Comparison of ENCODE assay signal across 12 mouse cellular contexts in genomic region chr7:132358250-132358649, GRCm38 (mm10). TPM values are rescaled to one million over a fixed set of nuclear protein-coding genes. Genes with fewer than 3 reads are reported as not detected.
DNase-seq lines count a peak whose midpoint lies in the region; ATAC-seq lines count a peak whose summit lies in the region.
"Had no signal": no experiment of that assay in that cellular context is flagged by ENCODE, and none has a peak within 500 bp of the region (broad histone marks: within the 10 kb centered on the region; RNA-seq: fewer than 3 reads in every experiment).

No protein-coding gene starts in this region.

- H3K4me2 ChIP-seq in heart, embryonic 16.5 days (ENCODE audit: low read depth, low read length) = no peak overlapping the region
- H3K4me2 ChIP-seq in heart, embryonic 11.5 days = no peak overlapping the region
- H3K4me2 ChIP-seq in lung, embryonic 16.5 days (ENCODE audit: low read depth, low read length) = no peak overlapping the region
- H3K4me2 ChIP-seq in kidney, embryonic 15.5 days = no peak overlapping the region
- H3K4me2 ChIP-seq: forebrain, embryonic 13.5 days had no signal

- no peak overlapping the region for H3K9ac ChIP-seq in heart, embryonic 16.5 days (ENCODE audit: low read length)
- no peak overlapping the region for H3K9ac ChIP-seq in heart, embryonic 11.5 days (ENCODE audit: low read depth, low read length)
- H3K9ac ChIP-seq in lung, embryonic 16.5 days (ENCODE audit: low read length) = no peak overlapping the region
- H3K9ac ChIP-seq in kidney, embryonic 15.5 days = no peak overlapping the region
- H3K9ac ChIP-seq: forebrain, embryonic 13.5 days had no signal

- WGBS in heart, embryonic 16.5 days = 32% methylated on average over 3 of the region's 3 CpGs
- 40% methylated on average over 3 of the region's 3 CpGs for WGBS in heart, embryonic 11.5 days (ENCODE audit: insufficient replicate concordance)
- WGBS in lung, embryonic 16.5 days = 28% methylated on average over 3 of the region's 3 CpGs
- WGBS in kidney, embryonic 15.5 days = 44% methylated on average over 3 of the region's 3 CpGs
- 79% methylated on average over 3 of the region's 3 CpGs for WGBS in midbrain, embryonic 10.5 days

- ATAC-seq in heart, embryonic 16.5 days (replicated peaks; ENCODE audit: extremely low read depth, insufficient read depth, low FRiP score) = no peak
- ATAC-seq in heart, embryonic 11.5 days (replicated peaks; ENCODE audit: insufficient number of reproducible peaks, low FRiP score, low TSS enrichment) = no peak
- ATAC-seq in lung, embryonic 16.5 days (ENCODE audit: low read depth) = peak; percentile 22; the same call in 1 of the 2 replicates
- no peak for ATAC-seq in kidney, embryonic 15.5 days (replicated peaks; ENCODE audit: low FRiP score)
- ATAC-seq: activated CD4-positive, CD25-positive, alpha-beta regulatory T cell, adult 4 months; CD4-positive, CD25-positive, alpha-beta regulatory T cell, adult 4 months; forebrain, embryonic 13.5 days; hindbrain, postnatal 0 days had no signal

- no peaks in the 10 kb centered on the region; the same call in 1 of the 2 replicates for H3K9me3 ChIP-seq in heart, embryonic 16.5 days (replicated peaks; ENCODE audit: control insufficient read depth, low read length)
- no peaks in the 10 kb centered on the region for H3K9me3 ChIP-seq in heart, embryonic 11.5 days (replicated peaks; ENCODE audit: control insufficient read depth, low read length)
- no peaks in the 10 kb centered on the region for H3K9me3 ChIP-seq in lung, embryonic 16.5 days (ENCODE audit: control insufficient read depth, low read length)
- H3K9me3 ChIP-seq in kidney, embryonic 15.5 days (replicated peaks) = no peaks in the 10 kb centered on the region
- H3K9me3 ChIP-seq in midbrain, embryonic 10.5 days (replicated peaks) = no peaks in the 10 kb centered on the region
- H3K9me3 ChIP-seq: forebrain, embryonic 13.5 days had no signal

- DNase-seq in lung, adult 18-20 months = no peak
- peak; percentile 63 for DNase-seq in lung, postnatal 36 days
- DNase-seq in midbrain, embryonic 10.5 days (ENCODE audit: low spot score) = no peak
- DNase-seq: cerebellum, adult 11-12 months had no signal

- peaks cover 7% of the 10 kb centered on the region for H3K4me1 ChIP-seq in heart, embryonic 16.5 days (ENCODE audit: control insufficient read depth, insufficient read depth, low read length)
- H3K4me1 ChIP-seq in heart, embryonic 11.5 days (ENCODE audit: control insufficient read depth, insufficient read depth, low read length) = no peaks in the 10 kb centered on the region
- H3K4me1 ChIP-seq in lung, embryonic 16.5 days (replicated peaks; ENCODE audit: control insufficient read depth, insufficient read depth, low read length) = peaks cover 15% of the 10 kb centered on the region
- peaks cover 23% of the 10 kb centered on the region for H3K4me1 ChIP-seq in kidney, embryonic 15.5 days
- peaks cover 33% of the 10 kb centered on the region for H3K4me1 ChIP-seq in midbrain, embryonic 10.5 days

- no peaks in the 10 kb centered on the region for H3K36me3 ChIP-seq in heart, embryonic 16.5 days (ENCODE audit: control insufficient read depth, insufficient read depth)
- H3K36me3 ChIP-seq in heart, embryonic 11.5 days (ENCODE audit: control insufficient read depth, insufficient read depth, low read length) = no peaks in the 10 kb centered on the region
- H3K36me3 ChIP-seq in lung, embryonic 16.5 days (ENCODE audit: control insufficient read depth, insufficient read depth, low read length) = no peaks in the 10 kb centered on the region
- no peaks in the 10 kb centered on the region for H3K36me3 ChIP-seq in kidney, embryonic 15.5 days
- no peaks in the 10 kb centered on the region for H3K36me3 ChIP-seq in midbrain, embryonic 10.5 days

- H3K27ac ChIP-seq in heart, embryonic 16.5 days (ENCODE audit: low read length) = peak overlapping the region; percentile 48; the same call in 1 of the 2 replicates
- no peak overlapping the region for H3K27ac ChIP-seq in heart, embryonic 11.5 days (ENCODE audit: low read depth, low read length)
- no peak overlapping the region for H3K27ac ChIP-seq in lung, embryonic 16.5 days (ENCODE audit: low read length)
- H3K27ac ChIP-seq in kidney, embryonic 15.5 days = peak overlapping the region; percentile 37; the same call in 1 of the 2 replicates
- no peak overlapping the region for H3K27ac ChIP-seq in midbrain, embryonic 10.5 days (replicated peaks)
- H3K27ac ChIP-seq: forebrain, embryonic 13.5 days; hindbrain, postnatal 0 days had no signal

- H3K27me3 ChIP-seq in heart, embryonic 16.5 days (ENCODE audit: control insufficient read depth, insufficient read depth, low read length) = no peaks in the 10 kb centered on the region
- no peaks in the 10 kb centered on the region; the same call in none of the 2 replicates for H3K27me3 ChIP-seq in heart, embryonic 11.5 days (ENCODE audit: control insufficient read depth, insufficient read depth, low read length)
- no peaks in the 10 kb centered on the region for H3K27me3 ChIP-seq in lung, embryonic 16.5 days (ENCODE audit: control insufficient read depth, insufficient read depth, low read depth, low read length)
- H3K27me3 ChIP-seq in kidney, embryonic 15.5 days = no peaks in the 10 kb centered on the region
- peaks cover 10% of the 10 kb centered on the region; the same call in 1 of the 2 replicates for H3K27me3 ChIP-seq in midbrain, embryonic 10.5 days (ENCODE audit: low read depth, poor library complexity, severe bottlenecking)
- H3K27me3 ChIP-seq: forebrain, embryonic 13.5 days had no signal

- no peak overlapping the region for H3K4me3 ChIP-seq in heart, embryonic 16.5 days (ENCODE audit: low read length)
- no peak overlapping the region for H3K4me3 ChIP-seq in heart, embryonic 11.5 days (ENCODE audit: low read depth, low read length)
- no peak overlapping the region for H3K4me3 ChIP-seq in lung, embryonic 16.5 days (ENCODE audit: low read length)
- H3K4me3 ChIP-seq in kidney, embryonic 15.5 days (replicated peaks) = no peak overlapping the region
- no peak overlapping the region for H3K4me3 ChIP-seq in midbrain, embryonic 10.5 days
- H3K4me3 ChIP-seq: forebrain, embryonic 13.5 days had no signal

RNA-seq across cellular contexts. Expression of gene Chst15, which starts 41.2 kb away (rescaled TPM):
- 6.2 and 7.2 TPM in 2 replicates for polyA plus RNA-seq in heart, embryonic 16.5 days (2015; fragmentation: Nextera tagmentation; extraction: Ambion mirVana)
- 2.4 and 3.3 TPM in 2 replicates for polyA plus RNA-seq in heart, embryonic 11.5 days (2014; fragmentation: Nextera tagmentation; extraction: Ambion mirVana)
- polyA plus RNA-seq in lung, embryonic 16.5 days (2015; fragmentation: Nextera tagmentation; extraction: Ambion mirVana) = 22.3 and 24.8 TPM in 2 replicates
- 17.8 and 19.3 TPM in 2 replicates for polyA plus RNA-seq in kidney, embryonic 15.5 days (2015; fragmentation: Nextera tagmentation; extraction: Ambion mirVana)
- polyA plus RNA-seq in midbrain, embryonic 10.5 days (2016; fragmentation: Nextera tagmentation; extraction: Ambion mirVana) = 14.2 and 18.7 TPM in 2 replicates

Comparison
In these comparisons a context has a peak if more than half of its experiments do, and no peak if none do; other contexts are left out.
1. H3K27ac ChIP-seq: peak in heart, embryonic 16.5 days (single experiment) and kidney, embryonic 15.5 days (single experiment); none in heart, embryonic 11.5 days (single experiment), lung, embryonic 16.5 days (single experiment) and midbrain, embryonic 10.5 days (single experiment).